Mouse (Mus musculus) heart, embryonic 11.5 days (tissue): ENCODE measurements around the gene Gabpb2. TPM values are rescaled to one million over a fixed set of nuclear protein-coding genes. Genes with fewer than 3 reads are reported as not detected.
A peak's percentile ranks its signal among the peaks of the same experiment; 100 is the strongest.

Experiments
- ATAC-seq: fragments of 200-750 bp; cut with Nextera tagmentation; replicated peaks from 2 replicates; pipeline ENCODE4 v1.8.0; 2017; ENCODE audit warnings: moderate library complexity; ENCODE audit not compliant: insufficient number of reproducible peaks, low FRiP score, low TSS enrichment
- H3K27ac ChIP-seq: fragments of 300-500 bp; sonication (generic); 2 replicates; pipeline ENCODE4 v1.5.1; 2014; ENCODE audit warnings: mild to moderate bottlenecking, low read depth, low read length
- H3K27me3 ChIP-seq: fragments of 300-500 bp; sonication (generic); 2 replicates; pipeline ENCODE4 v1.6.1; 2014; ENCODE audit warnings: mild to moderate bottlenecking, low read length, mixed read lengths; ENCODE audit not compliant: control insufficient read depth, insufficient read depth
- H3K36me3 ChIP-seq: fragments of 300-500 bp; sonication (generic); 2 replicates; pipeline ENCODE4 v1.6.1; 2014; ENCODE audit warnings: mild to moderate bottlenecking, low read length, moderate library complexity, mixed read lengths; ENCODE audit not compliant: control insufficient read depth, insufficient read depth
- H3K4me1 ChIP-seq: fragments of 300-500 bp; sonication (generic); 2 replicates; pipeline ENCODE4 v1.6.1; 2014; ENCODE audit warnings: low read length; ENCODE audit not compliant: control insufficient read depth, insufficient read depth
- H3K4me2 ChIP-seq: fragments of 300-500 bp; sonication (generic); 2 replicates; pipeline ENCODE4 v1.6.1; 2014; ENCODE audit warnings: mild to moderate bottlenecking, moderate library complexity
- H3K4me3 ChIP-seq: fragments of 300-500 bp; sonication (generic); 2 replicates; pipeline ENCODE4 v1.5.1; 2014; ENCODE audit warnings: low read depth, low read length
- H3K9ac ChIP-seq: fragments of 300-500 bp; sonication (generic); 2 replicates; pipeline ENCODE4 v1.6.1; 2014; ENCODE audit warnings: mild to moderate bottlenecking, low read depth, low read length, moderate library complexity
- H3K9me3 ChIP-seq: fragments of 300-500 bp; sonication (generic); replicated peaks from 2 replicates; pipeline ENCODE4 v1.6.1; 2016; ENCODE audit warnings: low read length; ENCODE audit not compliant: control insufficient read depth
- WGBS: fragments of 180-500 bp; shearing (Covaris S2); extraction: QIAGEN DNeasy Blood & Tissue Kit; methylation state at CpG from one replicate; pipeline ENCODE4 v1.1.7; 2014; ENCODE audit not compliant: insufficient replicate concordance; 5-methylcytosine and 5-hydroxymethylcytosine counted together
- polyA plus RNA-seq: library from polyadenylated mRNA; unstranded; fragments of >200 nt; fragmentation: Nextera tagmentation; extraction: Ambion mirVana; gene quantifications from 2 replicates; pipeline ENCODE4 v1.2.1, GENCODE M21; 2014

Gene Gabpb2
- polyA plus RNA-seq = 5.4 and 7.2 TPM in 2 replicates

DNA sequence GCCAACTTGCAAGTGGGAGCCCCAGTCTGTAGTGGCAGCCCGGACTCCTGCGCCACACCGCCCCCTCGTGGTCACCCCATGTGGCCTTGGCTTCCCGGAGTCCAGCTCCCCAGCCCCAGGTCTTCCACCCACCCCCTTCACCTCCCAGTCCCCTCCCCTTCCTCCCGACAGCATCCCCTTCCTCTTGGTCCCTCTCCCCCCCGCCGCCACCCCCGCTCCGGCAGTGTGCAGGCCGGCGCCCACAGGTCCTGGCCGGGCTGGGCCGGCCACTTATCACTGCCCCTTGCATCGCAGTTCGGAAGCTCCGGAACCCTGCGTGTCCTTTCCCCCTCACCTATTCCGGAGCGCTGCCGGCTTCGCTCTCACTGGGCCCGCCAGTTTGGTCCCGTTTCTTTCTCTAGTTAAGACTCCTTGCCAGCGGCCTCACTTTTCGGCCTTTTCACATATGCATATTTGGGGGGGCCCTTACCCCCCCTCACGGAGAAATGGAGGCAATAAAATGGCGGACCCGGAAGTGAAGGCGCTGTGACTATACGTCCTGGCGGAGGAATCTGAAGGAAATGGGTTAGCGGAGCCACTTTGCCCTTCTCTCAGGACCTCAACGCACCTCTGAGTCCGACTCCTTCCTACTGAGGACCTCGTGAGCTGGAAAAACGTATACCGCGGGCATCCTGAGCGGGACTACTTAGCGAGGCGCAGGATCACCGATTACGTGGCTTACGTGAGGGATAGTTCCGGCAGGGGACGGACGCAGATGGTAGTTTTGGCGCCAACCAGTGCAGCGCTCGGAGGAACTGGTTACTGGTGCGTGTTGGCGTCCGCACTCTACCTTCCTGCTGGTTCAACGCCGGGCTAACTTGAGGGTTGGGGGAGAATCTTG is at the start of gene Gabpb2:
Gene Gabpb2 (minus strand): TSS at position 662 of the 880 bp plus-strand sequence.
- Histone ChIP-seq H3K27ac (peak within 1 kb of the TSS; percentile 97), H3K27me3 (no peaks in the 10 kb centered on the region), H3K9ac (peak within 1 kb of the TSS; percentile 86), H3K4me2 (peak within 1 kb of the TSS; percentile 70), H3K36me3 (peaks cover 7% of the 10 kb centered on the region; the same call in 1 of the 2 replicates), H3K4me3 (peak within 1 kb of the TSS; percentile 64), H3K9me3 (no peaks in the 10 kb centered on the region), H3K4me1 (no peaks in the 10 kb centered on the region)
- ATAC-seq = peak; percentile 89
- under 1% methylated on average over 54 of the region's 56 CpGs for WGBS

GRCm38 (mm10) chr3:95266052-95266451 is 48.3 kb upstream of the Gabpb2 start:
- H3K27ac ChIP-seq = no peak overlapping the region
- no peaks in the 10 kb centered on the region for H3K9me3 ChIP-seq
- H3K36me3 ChIP-seq = peaks cover 27% of the 10 kb centered on the region
- no peak overlapping the region for H3K4me3 ChIP-seq
- H3K4me1 ChIP-seq = peaks cover 4% of the 10 kb centered on the region; the same call in 1 of the 2 replicates
- no peak overlapping the region for H3K9ac ChIP-seq
- H3K4me2 ChIP-seq = no peak overlapping the region
- no peaks in the 10 kb centered on the region for H3K27me3 ChIP-seq
- ATAC-seq = no peak
- 93% methylated on average over 3 of the region's 3 CpGs for WGBS

GRCm38 (mm10) chr3:95264724-95265123 is 47.0 kb upstream of the Gabpb2 start:
- no peak overlapping the region for H3K4me2 ChIP-seq
- WGBS = 83% methylated on average over 1 of the region's 1 CpGs
- peaks cover 29% of the 10 kb centered on the region for H3K36me3 ChIP-seq
- H3K9ac ChIP-seq = no peak overlapping the region
- H3K4me3 ChIP-seq = no peak overlapping the region
- H3K9me3 ChIP-seq = no peaks in the 10 kb centered on the region
- H3K27ac ChIP-seq = no peak overlapping the region
- H3K27me3 ChIP-seq = no peaks in the 10 kb centered on the region
- peaks cover 4% of the 10 kb centered on the region; the same call in 1 of the 2 replicates for H3K4me1 ChIP-seq
- no peak for ATAC-seq

DNA sequence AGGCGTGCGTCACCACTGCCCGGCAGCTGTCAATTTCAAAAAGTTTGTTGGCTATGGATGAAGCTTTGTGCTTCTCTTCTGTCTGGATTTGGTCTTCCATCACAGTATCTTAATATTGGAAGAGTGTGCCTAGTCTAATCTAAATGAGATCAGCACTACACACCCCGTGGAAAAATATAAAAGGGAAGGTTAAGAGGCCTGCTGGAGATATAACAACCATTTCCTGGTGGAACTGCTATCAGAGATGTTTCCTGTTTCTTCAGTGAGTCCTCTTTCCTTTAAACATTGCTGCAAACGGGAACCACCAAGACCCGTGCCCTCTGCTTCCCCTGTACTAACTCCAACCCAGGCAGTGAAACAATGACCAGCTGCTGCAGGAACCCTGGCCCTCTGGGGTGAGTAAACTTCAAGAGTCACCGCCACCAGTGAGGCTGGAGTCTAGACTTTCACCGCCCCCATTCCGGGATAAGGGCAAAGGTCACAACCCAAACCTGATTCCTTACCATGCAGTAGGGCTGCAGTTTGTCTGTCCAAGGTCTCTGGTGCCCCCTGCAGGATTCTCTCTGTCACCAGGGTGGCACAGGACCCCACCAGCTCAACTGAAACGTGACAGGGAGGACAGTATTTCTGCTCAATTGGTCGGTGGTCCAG is 45.5 kb upstream of the Gabpb2 start:
- H3K9ac ChIP-seq = no peak overlapping the region
- H3K27me3 ChIP-seq = no peaks in the 10 kb centered on the region
- H3K4me3 ChIP-seq = no peak overlapping the region
- peaks cover 4% of the 10 kb centered on the region; the same call in 1 of the 2 replicates for H3K4me1 ChIP-seq
- no peak overlapping the region for H3K4me2 ChIP-seq
- H3K36me3 ChIP-seq = peaks cover 29% of the 10 kb centered on the region
- 44% methylated on average over 11 of the region's 11 CpGs for whole genome bisulfite sequencing
- no peaks in the 10 kb centered on the region for H3K9me3 ChIP-seq
- ATAC-seq = no peak
- no peak overlapping the region for H3K27ac ChIP-seq

GRCm38 (mm10) chr3:95261975-95262374 is 44.3 kb upstream of the Gabpb2 start:
- H3K27me3 ChIP-seq = no peaks in the 10 kb centered on the region
- no peaks in the 10 kb centered on the region for H3K9me3 ChIP-seq
- no peak overlapping the region for H3K4me2 ChIP-seq
- no peak overlapping the region for H3K4me3 ChIP-seq
- H3K27ac ChIP-seq = no peak overlapping the region
- ATAC-seq = no peak
- WGBS = 87% methylated on average over 4 of the region's 4 CpGs
- H3K9ac ChIP-seq = no peak overlapping the region
- H3K36me3 ChIP-seq = peaks cover 26% of the 10 kb centered on the region
- peaks cover 4% of the 10 kb centered on the region; the same call in 1 of the 2 replicates for H3K4me1 ChIP-seq

DNA sequence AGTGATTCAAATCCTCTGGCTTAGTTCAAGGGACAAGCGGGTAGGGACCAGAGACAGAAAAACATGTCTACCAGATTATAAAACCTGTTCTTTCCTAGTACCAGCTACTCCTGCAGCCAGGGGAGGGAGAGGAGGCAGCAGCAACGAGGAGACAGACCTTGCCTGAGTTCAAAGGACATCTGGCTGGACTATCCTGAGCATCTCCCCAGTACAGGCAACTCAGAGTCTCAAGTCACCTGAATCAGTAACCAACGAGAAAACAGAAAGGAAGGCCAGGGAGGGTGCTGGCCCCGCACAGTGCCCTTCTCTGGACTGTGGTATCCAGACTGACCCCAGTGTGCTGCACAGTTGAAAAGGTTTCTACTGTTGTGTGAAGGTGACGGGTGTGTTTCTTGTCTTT is 39.2 kb upstream of the Gabpb2 start:
- Histone ChIP-seq H3K9me3 (no peaks in the 10 kb centered on the region), H3K4me1 (no peaks in the 10 kb centered on the region), H3K27me3 (no peaks in the 10 kb centered on the region), H3K4me3 (no peak overlapping the region), H3K27ac (no peak overlapping the region), H3K36me3 (peaks cover 18% of the 10 kb centered on the region), H3K4me2 (no peak overlapping the region), H3K9ac (no peak overlapping the region)
- WGBS = 82% methylated on average over 5 of the region's 5 CpGs
- ATAC-seq = no peak

GRCm38 (mm10) chr3:95250783-95251424 is 33.2 kb upstream of the Gabpb2 start, which contains the start of gene Bnipl:
Bnipl (minus strand) TSS chr3:95251193.
- WGBS = 40% methylated on average over 7 of the region's 7 CpGs
- Histone ChIP-seq H3K4me1 (no peaks in the 10 kb centered on the region), H3K27ac (no peak within 1 kb of the TSS), H3K9me3 (no peaks in the 10 kb centered on the region), H3K4me2 (no peak within 1 kb of the TSS), H3K36me3 (peaks cover 5% of the 10 kb centered on the region; the same call in 1 of the 2 replicates), H3K9ac (no peak within 1 kb of the TSS), H3K27me3 (no peaks in the 10 kb centered on the region), H3K4me3 (no peak within 1 kb of the TSS)
- no peak for ATAC-seq

- 72% methylated on average over 5 of the region's 5 CpGs for WGBS
Observed at GRCm38 (mm10) chr3:95250361-95250760, 32.6 kb upstream of the Gabpb2 start.

More at GRCm38 (mm10) chr3:95250361-95250760, 32.6 kb upstream of the Gabpb2 start:
- H3K4me2 ChIP-seq = no peak overlapping the region
- no peak overlapping the region for H3K9ac ChIP-seq
- peaks cover 5% of the 10 kb centered on the region; the same call in 1 of the 2 replicates for H3K36me3 ChIP-seq
- H3K4me3 ChIP-seq = no peak overlapping the region
- H3K4me1 ChIP-seq = no peaks in the 10 kb centered on the region
- no peaks in the 10 kb centered on the region for H3K9me3 ChIP-seq
- H3K27me3 ChIP-seq = no peaks in the 10 kb centered on the region
- H3K27ac ChIP-seq = no peak overlapping the region
- ATAC-seq = no peak
